Mouse (Mus musculus): ENCODE measurements around the gene Ppp4r4.

DNA sequence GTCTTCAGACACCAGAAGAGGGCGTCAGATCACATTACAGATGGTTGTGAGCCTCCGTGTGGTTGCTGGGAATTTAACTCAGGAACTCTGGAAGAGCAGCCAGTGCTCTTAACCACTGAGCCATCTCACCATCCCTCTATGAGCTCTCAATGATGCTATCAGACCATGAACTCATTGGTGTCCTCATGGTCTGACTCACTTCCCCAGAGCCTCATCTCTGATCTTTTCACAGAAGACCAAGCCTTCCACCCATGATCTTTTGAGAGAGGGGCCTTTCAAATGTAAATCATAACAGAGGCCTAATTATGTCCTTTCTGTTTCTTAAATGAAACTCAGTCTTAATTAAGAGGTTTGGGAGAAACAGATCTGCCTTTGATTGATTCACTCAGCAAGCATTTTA is 19.0 kb upstream of the Ppp4r4 start:
- TF ChIP-seq POLR2A (IDR thresholded peaks at IDR 0.05; ENCODE audit: borderline replicate concordance, extremely low read depth, insufficient read depth, insufficient read length, poor library complexity, severe bottlenecking) (no peak), CTCF (IDR thresholded peaks at IDR 0.05; ENCODE audit: borderline replicate concordance, extremely low read depth, insufficient read depth, insufficient read length) (no peak)
